Mouse (Mus musculus) gastrocnemius, postnatal 4 days (tissue): ENCODE data around the gene Pcnx2. TPM values are rescaled to one million over a fixed set of nuclear protein-coding genes. Genes with fewer than 3 reads are reported as not detected.
A peak's percentile ranks its signal among the peaks of the same experiment; 100 is the strongest.

Experiments
- DNase-seq, 2 experiments: peaks; one replicate each; pipeline ENCODE4 v3.0.0; 2021 to 2022; ENCODE audit warnings: low spot score in 2 of 2, mixed read lengths in 2 of 2
- total RNA-seq, 2 experiments: library from RNA; stranded (reverse); gene quantifications; 2 replicates each; pipeline ENCODE4 v1.2.3; 2021

Gene Pcnx2
- total RNA-seq, 2 experiments from 2014 or later: 0.59 to 0.88 TPM

DNA sequence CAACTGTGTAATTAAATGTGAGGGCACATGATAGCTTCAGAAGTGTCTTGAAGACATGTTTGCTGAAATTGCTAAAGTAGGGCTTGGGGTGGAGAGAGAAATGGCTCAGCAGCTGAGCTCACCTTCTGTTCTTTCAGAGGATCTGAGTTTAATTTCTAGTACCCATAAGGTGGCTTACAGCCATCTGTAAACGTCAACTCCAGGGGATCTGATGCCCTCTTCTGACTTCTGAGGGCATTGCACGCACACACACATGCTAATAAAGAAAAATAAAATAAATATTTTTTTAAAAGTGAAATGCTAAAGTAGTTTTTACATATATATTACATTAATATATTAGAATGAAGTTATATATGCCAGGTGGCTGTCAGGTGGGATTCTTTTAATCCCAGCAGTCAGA, 3.0 kb upstream of the Pcnx2 start:
- DNase-seq: no peak

- peak in 1 of 2 experiments; percentile 47 for DNase-seq
Measured at GRCm38 (mm10) chr8:125898899-125899298, 782 bp upstream of the Pcnx2 start.

DNA sequence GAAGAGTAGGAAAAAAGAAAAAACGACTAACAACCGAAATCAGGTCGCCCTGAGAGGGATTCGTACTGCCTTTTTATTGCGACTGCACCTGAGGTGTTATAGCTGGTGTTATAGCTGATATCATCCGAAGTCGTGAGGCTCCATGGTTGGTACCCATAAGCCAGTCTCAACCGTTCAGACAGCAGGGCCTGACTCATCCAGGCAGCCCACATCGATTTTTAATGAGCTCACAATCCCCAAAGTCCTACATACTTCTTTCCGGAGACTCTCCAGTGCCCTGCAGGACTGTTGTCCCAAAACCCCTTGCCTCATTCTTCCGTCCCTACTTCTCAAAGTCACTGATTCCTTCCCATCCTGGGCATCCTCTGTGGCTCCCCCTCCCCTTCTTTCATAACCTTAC, 729 bp downstream of the Pcnx2 start:
- no peak for DNase-seq

GRCm38 (mm10) chr8:125889920-125890319, 8.2 kb downstream of the Pcnx2 start:
- no peak for DNase-seq

DNA sequence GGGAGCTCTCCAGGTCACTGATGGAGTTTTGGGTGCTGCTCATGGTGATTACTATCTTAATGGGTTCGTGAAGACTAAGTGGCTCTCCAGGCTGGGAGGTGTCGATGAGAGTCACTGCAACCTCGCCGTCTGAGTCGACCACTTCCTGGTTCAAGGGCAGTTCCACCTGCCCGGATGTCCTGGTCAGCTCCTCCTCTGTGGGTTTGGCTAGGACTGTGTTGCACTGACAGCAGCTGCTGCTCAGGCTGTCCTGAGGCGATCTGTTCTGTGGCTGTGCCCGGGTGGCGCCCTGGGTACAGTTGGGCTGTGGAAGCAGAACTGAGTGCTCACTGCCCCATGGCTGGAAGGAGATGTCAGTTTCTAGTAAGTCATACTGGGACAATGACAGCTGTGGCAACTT, 10.6 kb downstream of the Pcnx2 start:
- DNase-seq: no peak

- no peak for DNase-seq
Measured at GRCm38 (mm10) chr8:125880447-125880846, 17.7 kb downstream of the Pcnx2 start.

- DNase-seq: no peak
Measured at GRCm38 (mm10) chr8:125873250-125873534, 24.9 kb downstream of the Pcnx2 start.

DNA sequence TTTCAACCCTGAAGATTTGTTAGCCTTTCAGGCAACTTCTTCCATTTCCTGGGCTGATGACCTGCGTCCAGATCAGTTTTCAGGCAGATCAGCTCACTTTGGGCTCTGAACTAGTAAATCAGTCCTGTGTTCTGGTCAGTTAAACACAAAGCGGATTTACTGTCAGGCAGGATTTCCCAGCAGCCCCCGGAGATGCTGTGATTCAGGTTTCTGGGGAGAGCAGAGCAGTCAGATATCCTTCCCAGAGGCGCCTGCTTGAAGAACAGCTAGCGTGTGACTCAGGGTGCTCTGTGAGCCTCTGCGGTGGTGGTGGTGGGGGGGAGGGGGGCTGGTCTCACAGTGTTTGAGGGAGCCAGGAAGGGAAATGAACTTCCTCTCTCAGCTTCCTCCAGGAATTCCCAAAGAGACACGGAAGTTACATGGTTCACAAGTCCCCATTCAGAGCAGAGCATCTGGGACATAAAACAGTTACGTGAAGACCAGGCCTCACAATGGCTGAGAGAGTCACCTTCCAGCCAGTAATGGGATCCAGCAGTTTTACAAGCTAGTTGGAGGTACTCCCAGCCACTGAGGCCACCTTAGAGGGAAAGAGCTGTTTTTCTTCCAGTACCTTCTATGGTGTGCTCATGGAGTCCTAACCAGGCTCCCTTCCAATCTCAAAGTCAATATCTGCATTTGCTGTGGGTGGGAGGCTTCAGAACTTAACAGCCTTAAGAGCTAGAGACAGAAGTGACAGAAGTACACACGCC, 25.4 kb downstream of the Pcnx2 start:
- no peak for DNase-seq

- DNase-seq: peak; percentile 31 to 63
Measured at GRCm38 (mm10) chr8:125870821-125871321, 27.2 kb downstream of the Pcnx2 start.

GRCm38 (mm10) chr8:125870179-125870702, 27.9 kb downstream of the Pcnx2 start:
- no peak for DNase-seq

DNA sequence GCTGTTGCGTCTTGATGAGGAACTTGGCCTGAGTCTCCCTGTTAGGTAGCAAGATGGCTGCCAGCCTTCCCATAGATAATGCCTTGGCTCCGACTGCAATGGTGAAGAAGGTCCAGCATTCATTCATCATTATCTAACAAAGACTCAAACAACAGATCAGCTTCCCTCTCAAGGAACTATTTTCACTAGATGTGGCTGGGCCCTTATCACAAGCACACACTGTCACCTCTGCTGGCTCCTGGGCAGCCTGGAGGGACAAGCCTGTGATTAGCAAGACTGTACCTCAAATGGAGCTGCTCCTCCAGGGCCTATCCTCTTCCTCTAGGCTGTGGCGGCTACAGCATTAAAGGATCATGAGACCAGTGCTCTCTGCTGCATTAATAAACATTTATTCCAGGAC, 28.4 kb downstream of the Pcnx2 start:
- no peak for DNase-seq

- DNase-seq: no peak
Measured at GRCm38 (mm10) chr8:125868552-125868951, 29.6 kb downstream of the Pcnx2 start.

DNA sequence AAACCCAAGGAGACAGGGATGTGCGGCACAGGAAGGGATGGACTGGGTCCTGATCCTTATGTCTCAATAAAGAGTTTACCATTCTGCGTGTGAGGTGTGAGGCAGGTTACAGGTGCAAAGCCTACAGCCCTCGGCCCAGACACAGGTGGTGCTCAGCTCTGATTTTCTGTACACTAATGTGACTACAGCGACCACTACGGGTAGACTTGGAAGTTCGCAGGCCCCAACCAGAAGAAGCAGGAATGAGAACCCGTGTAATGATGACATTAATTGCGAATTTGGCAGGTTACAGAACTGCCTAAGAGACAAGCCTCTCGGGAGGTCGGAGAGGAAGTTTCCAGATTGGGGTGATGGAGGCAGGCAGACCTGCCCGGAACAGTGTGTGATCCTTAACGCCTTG, 32.0 kb downstream of the Pcnx2 start:
- no peak for DNase-seq

GRCm38 (mm10) chr8:125857251-125857650, 40.9 kb downstream of the Pcnx2 start:
- no peak for DNase-seq

- no peak for DNase-seq
Measured at GRCm38 (mm10) chr8:125856160-125856559, 42.0 kb downstream of the Pcnx2 start.

- no peak for DNase-seq
Measured at GRCm38 (mm10) chr8:125854379-125854778, 43.7 kb downstream of the Pcnx2 start.

DNA sequence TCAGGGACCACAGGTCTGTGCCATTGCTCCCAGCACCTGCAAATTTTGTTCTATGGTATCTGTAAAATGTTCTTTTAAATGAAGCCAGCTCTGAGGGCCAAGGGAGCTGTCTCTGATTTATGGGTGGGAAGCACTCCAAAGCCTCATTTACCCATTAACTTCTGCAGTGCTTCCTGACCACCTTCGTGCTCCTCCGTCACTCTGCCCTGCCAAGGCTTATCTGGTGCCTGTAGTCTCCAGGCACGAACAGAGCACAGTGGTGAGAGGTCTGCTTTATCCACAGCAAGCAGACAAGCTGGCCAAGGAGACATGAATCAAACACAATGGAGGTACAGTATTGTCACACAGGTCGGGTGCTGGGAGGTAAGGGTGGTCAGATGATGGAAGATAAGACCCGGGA, 44.8 kb downstream of the Pcnx2 start:
- DNase-seq: no peak

- no peak for DNase-seq
Measured at GRCm38 (mm10) chr8:125849181-125849580, 48.9 kb downstream of the Pcnx2 start.

- no peak for DNase-seq
Measured at GRCm38 (mm10) chr8:125847842-125848241, 50.3 kb downstream of the Pcnx2 start.

DNA sequence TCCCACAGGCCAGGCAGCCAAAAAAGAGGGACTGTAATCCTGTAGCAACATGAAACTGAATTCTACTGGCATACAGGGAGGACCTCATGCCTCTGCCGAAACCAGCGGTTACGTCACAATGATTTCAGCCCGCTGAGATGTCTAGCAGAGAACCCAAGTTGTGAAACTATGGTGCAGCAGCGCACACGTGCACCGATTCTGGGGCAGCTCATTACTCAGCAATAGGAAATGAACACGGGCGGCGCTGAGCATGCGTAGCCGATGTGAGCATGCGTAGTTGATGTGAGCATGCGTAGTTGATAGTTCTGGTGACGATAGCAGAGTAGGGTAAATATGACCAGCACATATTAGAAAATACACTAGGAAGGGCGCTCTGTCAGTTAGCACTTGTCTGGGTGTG, 52.8 kb downstream of the Pcnx2 start:
- DNase-seq: no peak

GRCm38 (mm10) chr8:125843122-125843836, 54.8 kb downstream of the Pcnx2 start:
- no peak for DNase-seq

- no peak for DNase-seq
Measured at GRCm38 (mm10) chr8:125842158-125842557, 56.0 kb downstream of the Pcnx2 start.

- no peak for DNase-seq
Measured at GRCm38 (mm10) chr8:125824688-125825087, 73.4 kb downstream of the Pcnx2 start.
